Mouse (Mus musculus) limb, embryonic 14.5 days (tissue): ENCODE measurements at regions not wholly inside any gene's neighbourhood (a gene's known extent, or its start where the extent isn't known, plus 50 kb on each side); places are given as distances from the start of the nearest gene placed in this dataset.

ENCODE experiments used
- ATAC-seq: fragments of 200-750 bp; cut with Nextera tagmentation; 2 replicates; pipeline ENCODE4 v1.8.0; 2017; ENCODE audit warnings: low read depth, moderate number of reproducible peaks, moderate TSS enrichment; ENCODE audit not compliant: low FRiP score
- DNase-seq: peaks from one replicate; pipeline ENCODE4 v3.0.0-alpha.2; 2015; ENCODE audit warnings: low spot score
- H3K27ac ChIP-seq: fragments of 300-500 bp; sonication (generic); replicated peaks from 2 replicates; pipeline ENCODE4 v1.5.1; 2014; ENCODE audit warnings: low read depth, mild to moderate bottlenecking, low read length, moderate library complexity, mixed read lengths
- H3K27me3 ChIP-seq: fragments of 300-500 bp; sonication (generic); 2 replicates; pipeline ENCODE4 v1.6.1; 2014; ENCODE audit warnings: low read length, mixed read lengths; ENCODE audit not compliant: control insufficient read depth, insufficient read depth
- H3K36me3 ChIP-seq: fragments of 300-500 bp; sonication (generic); 2 replicates; pipeline ENCODE4 v1.6.1; 2014; ENCODE audit warnings: mild to moderate bottlenecking, low read length, moderate library complexity, mixed read lengths; ENCODE audit not compliant: control insufficient read depth, insufficient read depth
- H3K4me1 ChIP-seq: fragments of 300-500 bp; sonication (generic); 2 replicates; pipeline ENCODE4 v1.6.1; 2014; ENCODE audit warnings: antibody characterized with exemption, low read length, mixed read lengths; ENCODE audit not compliant: control insufficient read depth, insufficient read depth
- H3K4me2 ChIP-seq: fragments of 300-500 bp; sonication (generic); replicated peaks from 2 replicates; pipeline ENCODE4 v1.6.1; 2014; ENCODE audit warnings: low read depth, mild to moderate bottlenecking, low read length, moderate library complexity; ENCODE audit not compliant: severe bottlenecking
- H3K4me3 ChIP-seq: fragments of 300-500 bp; sonication (generic); replicated peaks from 2 replicates; pipeline ENCODE4 v1.5.1; 2014; ENCODE audit warnings: low read length
- H3K9ac ChIP-seq: fragments of 300-500 bp; sonication (generic); 2 replicates; pipeline ENCODE4 v1.6.1; 2014; ENCODE audit warnings: mild to moderate bottlenecking, low read depth, low read length, moderate library complexity; ENCODE audit not compliant: severe bottlenecking
- H3K9me3 ChIP-seq: fragments of 300-500 bp; sonication (generic); 2 replicates; pipeline ENCODE4 v1.6.1; 2016; ENCODE audit warnings: low read length; ENCODE audit not compliant: control insufficient read depth
- POLR2A ChIP-seq: fragments of 200-500 bp; IDR thresholded peaks from 2 replicates; pipeline ENCODE4 v1.8.0; 2012; ENCODE audit warnings: inconsistent platforms, mild to moderate bottlenecking, moderate library complexity, borderline replicate concordance; ENCODE audit not compliant: insufficient read depth, insufficient read length; ENCODE audit errors: extremely low read depth
- WGBS: fragments of 180-500 bp; shearing (Covaris S2); extraction: QIAGEN DNeasy Blood & Tissue Kit; methylation state at CpG from one replicate; pipeline ENCODE4 v1.1.7; 2014; 5-methylcytosine and 5-hydroxymethylcytosine counted together

DNA sequence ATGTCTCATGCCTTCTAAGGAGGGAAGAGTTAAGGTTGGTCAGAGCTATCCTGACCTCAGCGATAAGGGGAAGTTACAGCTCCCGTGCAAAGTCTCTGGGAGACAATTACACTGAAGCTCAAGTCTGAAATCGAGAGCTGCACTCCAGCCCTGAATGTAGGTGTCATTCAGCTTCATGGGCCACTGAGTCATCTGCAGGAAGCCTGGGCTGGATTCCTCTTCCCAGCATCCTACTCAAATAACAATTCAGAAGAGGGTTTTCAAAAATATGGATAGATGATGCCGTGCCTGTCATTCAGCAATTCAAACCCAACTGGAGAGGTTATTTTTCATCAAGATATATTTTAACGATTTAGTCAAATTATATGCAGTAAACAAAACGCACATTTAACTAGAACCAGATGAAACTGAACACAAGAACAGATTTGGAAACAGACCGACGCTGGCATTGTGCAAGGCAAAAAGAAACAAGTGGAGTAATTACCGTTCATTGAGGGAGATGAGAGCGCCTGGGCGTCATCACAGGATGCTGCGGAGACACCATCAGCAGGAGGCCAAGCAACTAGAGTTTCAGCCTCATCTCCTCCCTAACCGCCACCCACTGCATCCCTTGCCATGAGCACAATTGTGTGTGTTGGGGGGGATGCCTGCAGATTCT lies 57.8 kb upstream of the Cfap46 start:
- DNase-seq (no peak), ATAC-seq (no peak)
- WGBS, result 51% methylated on average over 13 of the region's 13 CpGs
- H3K4me1 ChIP-seq, result no peaks in the 10 kb centered on the region
- no peaks in the 10 kb centered on the region for H3K36me3 ChIP-seq
- no peak overlapping the region for H3K9ac ChIP-seq
- H3K9me3 ChIP-seq, result no peaks in the 10 kb centered on the region
- H3K27me3 ChIP-seq, result no peaks in the 10 kb centered on the region
- H3K27ac ChIP-seq, result no peak overlapping the region
- H3K4me2 ChIP-seq, result no peak overlapping the region
- H3K4me3 ChIP-seq, result no peak overlapping the region
- TF ChIP-seq POLR2A, result no peak

- WGBS, result 46% methylated on average over 1 of the region's 1 CpGs
- Histone ChIP-seq H3K9me3 (no peaks in the 10 kb centered on the region), H3K36me3 (no peaks in the 10 kb centered on the region), H3K9ac (no peak overlapping the region), H3K4me1 (no peaks in the 10 kb centered on the region), H3K4me3 (no peak overlapping the region), H3K27ac (no peak overlapping the region), H3K27me3 (no peaks in the 10 kb centered on the region), H3K4me2 (no peak overlapping the region)
- no peak for TF ChIP-seq POLR2A
- DNase-seq, result no peak
- no peak for ATAC-seq
Measured at GRCm38 (mm10) chr7:139746803-139747202, 63.2 kb upstream of the Cfap46 start.

GRCm38 (mm10) chr7:139747290-139748067 lies 63.9 kb upstream of the Cfap46 start:
- ATAC-seq (no peak), DNase-seq (no peak)
- Histone ChIP-seq H3K36me3 (no peaks in the 10 kb centered on the region), H3K4me1 (no peaks in the 10 kb centered on the region), H3K4me2 (no peak overlapping the region), H3K9ac (no peak overlapping the region), H3K27me3 (no peaks in the 10 kb centered on the region), H3K9me3 (no peaks in the 10 kb centered on the region), H3K27ac (no peak overlapping the region), H3K4me3 (no peak overlapping the region)
- 77% methylated on average over 11 of the region's 11 CpGs for WGBS
- TF ChIP-seq POLR2A, result no peak

- DNase-seq (no peak), ATAC-seq (no peak)
- H3K9me3 ChIP-seq, result no peaks in the 10 kb centered on the region
- WGBS, result 89% methylated on average over 8 of the region's 8 CpGs
- H3K9ac ChIP-seq, result no peak overlapping the region
- no peak overlapping the region for H3K27ac ChIP-seq
- no peaks in the 10 kb centered on the region for H3K4me1 ChIP-seq
- no peaks in the 10 kb centered on the region for H3K36me3 ChIP-seq
- H3K27me3 ChIP-seq, result no peaks in the 10 kb centered on the region
- H3K4me3 ChIP-seq, result no peak overlapping the region
- no peak for TF ChIP-seq POLR2A
- no peak overlapping the region for H3K4me2 ChIP-seq
Measured at GRCm38 (mm10) chr7:139755004-139755403, 71.4 kb upstream of the Cfap46 start.

- Histone ChIP-seq H3K9me3 (no peaks in the 10 kb centered on the region), H3K27ac (no peak overlapping the region), H3K36me3 (no peaks in the 10 kb centered on the region), H3K4me3 (no peak overlapping the region), H3K4me2 (no peak overlapping the region), H3K4me1 (no peaks in the 10 kb centered on the region), H3K27me3 (no peaks in the 10 kb centered on the region), H3K9ac (no peak overlapping the region)
- no peak for TF ChIP-seq POLR2A
- DNase-seq (no peak), ATAC-seq (no peak)
- WGBS, result 68% methylated on average over 1 of the region's 1 CpGs
Measured at GRCm38 (mm10) chr7:139762522-139762921, 71.5 kb upstream of the Adgra1 start.
